Mouse (Mus musculus): Measurements from ENCODE around the gene Prpf38b. TPM values are rescaled to one million over a fixed set of nuclear protein-coding genes. Genes with fewer than 3 reads are reported as not detected.

Prpf38b gene
- polyA plus RNA-seq, 1 experiment from 2014 or later = 47.6 TPM

DNA sequence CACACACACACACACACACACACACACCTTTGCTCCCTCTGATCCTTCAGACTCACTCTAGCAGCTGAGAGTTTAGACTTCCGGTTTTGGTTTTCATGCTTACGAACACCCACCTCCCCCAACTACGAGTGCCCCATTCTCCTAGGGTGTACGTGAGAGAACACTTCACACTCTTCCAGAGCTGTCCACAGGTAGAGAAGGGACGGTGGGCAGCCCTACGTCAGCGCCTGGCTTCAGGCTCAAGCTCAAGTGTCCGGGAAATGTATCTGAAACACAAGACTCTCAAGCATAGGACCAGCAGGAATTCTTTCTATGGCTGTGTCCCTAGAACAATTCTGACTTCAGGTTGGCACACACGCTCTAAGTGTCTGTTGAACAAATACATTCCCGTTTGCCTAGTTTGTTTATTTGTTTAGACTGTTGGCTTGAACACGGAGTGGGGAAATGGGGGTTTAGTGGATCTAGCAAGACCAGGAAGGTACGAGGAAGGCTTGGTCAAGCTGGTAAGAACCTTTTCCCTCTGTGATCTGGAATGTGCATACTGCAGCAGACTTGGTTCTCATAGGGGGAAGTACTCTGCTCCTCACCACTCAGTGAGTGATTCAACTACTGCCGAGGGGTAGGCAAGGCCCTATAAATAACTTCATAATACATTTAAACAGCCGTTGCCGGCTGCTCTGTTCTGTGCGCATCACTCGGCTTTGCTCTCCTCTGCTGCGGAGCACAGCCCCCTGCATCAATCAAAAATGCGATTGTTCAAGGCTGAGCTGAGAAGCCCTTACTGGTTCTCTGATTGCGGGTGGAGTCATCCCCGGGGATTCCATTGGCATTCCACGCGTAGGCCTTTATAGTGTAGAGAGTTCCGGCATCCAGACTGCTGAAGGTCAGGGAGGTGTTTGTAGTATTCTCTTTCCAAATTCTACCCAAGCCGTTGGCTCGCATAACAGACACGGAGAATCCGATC is 30.7 kb downstream of the Prpf38b start:
- Histone ChIP-seq H3K4me1 (replicated peaks; ENCODE audit: insufficient read depth, low read length) (no peaks in the 10 kb centered on the region; the same call in 1 of the 2 replicates), H3K27ac (no peak overlapping the region; the same call in 1 of the 2 replicates), H3K9ac (ENCODE audit: low read depth, low read length) (no peak overlapping the region), H3K27me3 (ENCODE audit: insufficient read depth, low read length) (no peaks in the 10 kb centered on the region), H3K4me3 (replicated peaks; ENCODE audit: low read depth, low read length) (no peak overlapping the region), H3K9me3 (replicated peaks; ENCODE audit: low read length) (no peaks in the 10 kb centered on the region), H3K36me3 (ENCODE audit: insufficient read depth, low read length) (no peaks in the 10 kb centered on the region), H3K4me2 (ENCODE audit: low read length) (peak overlapping the region; percentile 39; the same call in 1 of the 2 replicates)
- peak; percentile 54; the same call in 1 of the 2 replicates for ATAC-seq (replicated peaks; ENCODE audit: low FRiP score, low read depth)
- no peak for TF ChIP-seq CTCF (IDR thresholded peaks at IDR 0.05; ENCODE audit: low read depth)
- WGBS = 36% methylated on average over 28 of the region's 28 CpGs
- peak; percentile 69 for DNase-seq (ENCODE audit: low spot score)

DNA sequence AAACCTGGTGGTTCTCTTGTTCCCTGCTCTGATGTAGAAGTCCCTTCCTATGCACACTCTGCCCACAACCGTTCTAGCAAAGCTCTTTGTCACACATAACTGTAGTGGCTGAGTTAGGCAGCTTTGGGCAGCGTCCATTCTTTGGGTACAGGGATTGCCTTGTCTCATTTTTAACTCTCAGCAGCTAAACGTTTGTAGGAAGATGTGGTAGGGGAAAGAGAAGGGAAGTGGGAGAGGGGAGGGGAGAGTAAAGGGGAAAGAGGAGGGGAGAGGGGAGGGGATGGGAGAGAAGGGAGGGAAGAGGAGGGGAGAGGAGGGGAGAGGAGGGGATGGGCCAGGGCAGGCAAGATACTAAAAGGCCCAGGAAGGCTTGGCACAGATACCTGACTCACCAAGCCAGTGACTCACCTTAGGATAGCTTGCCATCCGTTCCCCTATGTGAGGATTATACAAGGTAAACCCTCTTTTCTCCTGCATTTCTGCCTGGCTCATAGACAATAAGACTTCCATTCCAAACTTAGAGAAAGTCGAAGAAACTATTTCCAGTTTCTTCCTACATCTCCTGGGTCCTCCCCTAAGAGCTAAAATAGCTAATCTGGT is 31.6 kb downstream of the Prpf38b start:
- Histone ChIP-seq H3K4me3 (replicated peaks; ENCODE audit: low read depth, low read length) (no peak overlapping the region), H3K36me3 (ENCODE audit: insufficient read depth, low read length) (no peaks in the 10 kb centered on the region), H3K27me3 (ENCODE audit: insufficient read depth, low read length) (no peaks in the 10 kb centered on the region), H3K27ac (no peak overlapping the region), H3K4me1 (replicated peaks; ENCODE audit: insufficient read depth, low read length) (no peaks in the 10 kb centered on the region; the same call in 1 of the 2 replicates), H3K9me3 (replicated peaks; ENCODE audit: low read length) (no peaks in the 10 kb centered on the region), H3K4me2 (ENCODE audit: low read length) (no peak overlapping the region), H3K9ac (ENCODE audit: low read depth, low read length) (no peak overlapping the region)
- no peak for TF ChIP-seq CTCF (IDR thresholded peaks at IDR 0.05; ENCODE audit: low read depth)
- ATAC-seq (replicated peaks; ENCODE audit: low FRiP score, low read depth) (no peak), DNase-seq (ENCODE audit: low spot score) (no peak)
- WGBS = 66% methylated on average over 5 of the region's 5 CpGs

DNA sequence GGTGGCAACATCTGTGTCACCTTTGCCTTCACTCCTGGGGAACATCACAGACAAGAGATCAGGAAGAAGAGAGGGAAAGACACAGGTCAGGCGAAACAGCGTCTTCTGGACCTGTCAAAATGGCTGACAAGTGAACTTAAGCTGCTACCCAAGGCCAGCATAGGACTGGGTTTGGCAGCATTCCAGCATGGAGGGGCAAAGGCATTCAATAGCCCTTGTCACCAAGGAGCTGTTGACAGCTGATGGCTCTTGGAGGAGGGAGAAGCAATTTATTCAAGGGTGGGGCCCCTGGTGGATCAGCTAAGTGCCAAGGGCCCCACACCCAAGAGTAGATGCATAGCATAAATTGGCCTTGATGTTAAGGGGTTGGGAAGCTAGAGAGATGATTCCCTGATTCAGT is 32.4 kb downstream of the Prpf38b start:
- no peaks in the 10 kb centered on the region for H3K9me3 ChIP-seq (replicated peaks; ENCODE audit: low read length)
- TF ChIP-seq CTCF (IDR thresholded peaks at IDR 0.05; ENCODE audit: low read depth) = no peak
- H3K9ac ChIP-seq (ENCODE audit: low read depth, low read length) = no peak overlapping the region
- H3K36me3 ChIP-seq (ENCODE audit: insufficient read depth, low read length) = no peaks in the 10 kb centered on the region
- no peaks in the 10 kb centered on the region for H3K27me3 ChIP-seq (ENCODE audit: insufficient read depth, low read length)
- no peak overlapping the region for H3K4me2 ChIP-seq (ENCODE audit: low read length)
- DNase-seq (ENCODE audit: low spot score) = no peak
- no peak overlapping the region for H3K27ac ChIP-seq
- H3K4me1 ChIP-seq (replicated peaks; ENCODE audit: insufficient read depth, low read length) = no peaks in the 10 kb centered on the region; the same call in 1 of the 2 replicates
- WGBS = 60% methylated on average over 2 of the region's 2 CpGs
- ATAC-seq (replicated peaks; ENCODE audit: low FRiP score, low read depth) = no peak
- no peak overlapping the region for H3K4me3 ChIP-seq (replicated peaks; ENCODE audit: low read depth, low read length)

DNA sequence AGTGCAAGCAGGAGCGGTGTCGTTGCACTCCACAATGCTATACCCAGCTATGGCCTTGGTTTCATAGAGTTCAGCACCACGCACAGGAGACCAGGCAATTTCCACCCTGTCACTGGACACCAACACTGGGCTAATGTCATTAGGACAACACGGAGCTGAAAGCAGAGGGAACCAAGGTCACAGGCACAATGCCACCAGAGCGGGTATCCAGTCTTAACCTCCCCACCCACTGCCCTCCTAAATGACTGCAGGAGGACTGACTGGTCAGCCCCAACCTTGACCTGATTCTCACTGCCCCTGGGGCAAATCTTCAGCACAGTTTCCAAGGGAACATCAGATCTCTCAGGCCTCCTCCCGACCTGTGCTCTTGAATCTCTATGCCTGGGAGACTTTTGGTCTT is 40.9 kb downstream of the Prpf38b start:
- Histone ChIP-seq H3K27ac (no peak overlapping the region), H3K4me3 (replicated peaks; ENCODE audit: low read depth, low read length) (no peak overlapping the region), H3K27me3 (ENCODE audit: insufficient read depth, low read length) (no peaks in the 10 kb centered on the region), H3K4me1 (replicated peaks; ENCODE audit: insufficient read depth, low read length) (no peaks in the 10 kb centered on the region), H3K36me3 (ENCODE audit: insufficient read depth, low read length) (no peaks in the 10 kb centered on the region), H3K9ac (ENCODE audit: low read depth, low read length) (no peak overlapping the region), H3K4me2 (ENCODE audit: low read length) (no peak overlapping the region), H3K9me3 (replicated peaks; ENCODE audit: low read length) (no peaks in the 10 kb centered on the region)
- DNase-seq (ENCODE audit: low spot score) (no peak), ATAC-seq (replicated peaks; ENCODE audit: low FRiP score, low read depth) (no peak)
- TF ChIP-seq CTCF (IDR thresholded peaks at IDR 0.05; ENCODE audit: low read depth) = no peak
- WGBS = 82% methylated on average over 6 of the region's 6 CpGs

DNA sequence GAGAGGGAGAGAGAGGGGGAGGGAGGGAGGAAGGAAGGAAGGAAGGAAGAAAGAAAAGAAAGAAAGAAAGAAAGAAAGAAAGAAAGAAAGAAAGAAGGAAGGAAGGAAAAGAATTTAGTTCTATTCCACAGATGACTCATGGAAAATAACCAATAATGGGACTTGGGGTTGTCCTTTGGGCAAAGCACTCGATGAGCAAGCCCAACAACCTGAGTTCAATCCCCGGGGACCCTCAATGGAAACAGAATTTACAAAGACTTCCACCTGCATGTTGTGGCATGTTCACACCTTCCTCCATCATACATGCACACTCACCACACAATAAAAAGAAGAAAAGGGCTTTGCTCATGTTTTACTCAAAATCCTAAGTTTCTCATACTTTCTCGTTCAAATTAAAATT is 44.1 kb downstream of the Prpf38b start:
- no peak overlapping the region for H3K27ac ChIP-seq
- WGBS = 92% methylated on average over 3 of the region's 3 CpGs
- no peaks in the 10 kb centered on the region for H3K27me3 ChIP-seq (ENCODE audit: insufficient read depth, low read length)

DNA sequence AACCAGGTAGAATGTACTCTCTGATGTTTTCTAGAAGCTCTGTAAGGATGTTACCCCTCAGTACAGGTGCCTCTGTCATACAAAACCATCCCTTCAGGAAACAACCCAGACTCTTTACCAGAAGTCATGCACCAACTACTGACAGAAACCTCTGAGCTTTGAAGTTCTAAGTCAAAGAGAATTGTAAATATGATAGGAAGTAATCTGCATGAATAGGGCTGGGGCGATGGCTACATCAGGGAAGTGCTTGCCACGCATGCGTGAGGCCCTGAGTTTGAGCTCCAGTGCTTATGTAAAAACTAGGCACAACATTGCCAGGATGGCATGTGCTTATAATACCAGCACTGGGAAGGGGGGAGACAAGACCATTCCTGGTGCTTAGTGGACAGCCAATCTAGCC is 45.9 kb downstream of the Prpf38b start:
- TF ChIP-seq CTCF (IDR thresholded peaks at IDR 0.05; ENCODE audit: low read depth) = no peak
- Histone ChIP-seq H3K36me3 (ENCODE audit: insufficient read depth, low read length) (no peaks in the 10 kb centered on the region), H3K27ac (no peak overlapping the region), H3K4me3 (replicated peaks; ENCODE audit: low read depth, low read length) (no peak overlapping the region), H3K9ac (ENCODE audit: low read depth, low read length) (no peak overlapping the region), H3K4me1 (replicated peaks; ENCODE audit: insufficient read depth, low read length) (no peaks in the 10 kb centered on the region), H3K9me3 (replicated peaks; ENCODE audit: low read length) (no peaks in the 10 kb centered on the region), H3K27me3 (ENCODE audit: insufficient read depth, low read length) (no peaks in the 10 kb centered on the region), H3K4me2 (ENCODE audit: low read length) (no peak overlapping the region)
- WGBS = 89% methylated on average over 3 of the region's 3 CpGs
- no peak for DNase-seq (ENCODE audit: low spot score)
- no peak for ATAC-seq (replicated peaks; ENCODE audit: low FRiP score, low read depth)

More for the DNA sequence above, 44.1 kb downstream of the Prpf38b start:
- H3K9ac ChIP-seq (ENCODE audit: low read depth, low read length) = no peak overlapping the region
- H3K4me3 ChIP-seq (replicated peaks; ENCODE audit: low read depth, low read length) = no peak overlapping the region
- ATAC-seq (replicated peaks; ENCODE audit: low FRiP score, low read depth) = no peak
- no peaks in the 10 kb centered on the region for H3K4me1 ChIP-seq (replicated peaks; ENCODE audit: insufficient read depth, low read length)
- H3K36me3 ChIP-seq (ENCODE audit: insufficient read depth, low read length) = no peaks in the 10 kb centered on the region
- no peaks in the 10 kb centered on the region for H3K9me3 ChIP-seq (replicated peaks; ENCODE audit: low read length)
- TF ChIP-seq CTCF (IDR thresholded peaks at IDR 0.05; ENCODE audit: low read depth) = no peak
- DNase-seq (ENCODE audit: low spot score) = no peak
- H3K4me2 ChIP-seq (ENCODE audit: low read length) = no peak overlapping the region

Measured in kidney, postnatal 0 days (tissue).